Mouse (Mus musculus) kidney, adult 2 months (tissue): Measurements from ENCODE around the gene Caskin2. TPM values are rescaled to one million over a fixed set of nuclear protein-coding genes. Genes with fewer than 3 reads are reported as not detected.
A peak's percentile ranks its signal among the peaks of the same experiment; 100 is the strongest.
"Not testable (repeated sequence)": the region's sequence is repeated elsewhere in the genome, so short reads cannot be mapped to it uniquely, and the experiment has no call there.

Experiments
- DNase-seq: peaks from one replicate; pipeline ENCODE4 v3.0.0; 2021
- H3K27ac ChIP-seq: fragments of 200-500 bp; 2 replicates; pipeline ENCODE4 v1.5.1; 2012; ENCODE audit warnings: low read depth, low read length, control low read depth, inconsistent platforms; ENCODE audit not compliant: insufficient read depth
- H3K27me3 ChIP-seq: fragments of 200-500 bp; replicated peaks from 2 replicates; pipeline ENCODE4 v1.6.1; 2012; ENCODE audit warnings: mild to moderate bottlenecking, moderate library complexity, low read length, inconsistent platforms; ENCODE audit not compliant: control insufficient read depth, insufficient read depth
- H3K36me3 ChIP-seq: fragments of 200-500 bp; 2 replicates; pipeline ENCODE4 v1.6.1; 2012; ENCODE audit warnings: mild to moderate bottlenecking, moderate library complexity, low read length, inconsistent platforms; ENCODE audit not compliant: control insufficient read depth, insufficient read depth
- H3K4me1 ChIP-seq: fragments of 200-500 bp; 2 replicates; pipeline ENCODE4 v1.6.1; 2011; ENCODE audit warnings: low read length; ENCODE audit not compliant: control insufficient read depth, insufficient read depth
- H3K4me3 ChIP-seq: fragments of 200-500 bp; 2 replicates; pipeline ENCODE4 v1.5.1; 2011; ENCODE audit warnings: mild to moderate bottlenecking, low read depth, low read length, control low read depth; ENCODE audit not compliant: insufficient read depth
- CTCF ChIP-seq: fragments of 200-500 bp; conservative IDR thresholded peaks from 2 replicates; pipeline ENCODE4 v1.5.1; 2011; ENCODE audit warnings: low read depth, mild to moderate bottlenecking, control low read depth, low read length, moderate library complexity, mixed read lengths; ENCODE audit not compliant: insufficient read depth, insufficient read length
- POLR2A ChIP-seq: fragments of 200-500 bp; IDR thresholded peaks from one replicate; pipeline ENCODE4 v1.6.1; 2011; ENCODE audit warnings: low read depth, low read length, control low read depth
- WGBS: fragments of 180-500 bp; shearing (Covaris S2); methylation state at CpG from one replicate; pipeline ENCODE4 v1.1.7; 2018; 5-methylcytosine and 5-hydroxymethylcytosine counted together
- polyA plus RNA-seq: library from polyadenylated mRNA; depleted of rRNA; stranded (reverse); fragments of >200 nt; gene quantifications from 2 replicates; pipeline ENCODE4 v1.2.3, GENCODE M21; 2012; rRNA removed

The Caskin2 gene
- polyA plus RNA-seq = 36.9 and 46.7 TPM in 2 replicates

GRCm38 (mm10) chr11:115813507-115814296 lies at the start of gene Caskin2:
Gene Caskin2 (minus strand): TSS chr11:115813639.
- Histone ChIP-seq H3K36me3 (peaks cover 1% of the 10 kb centered on the region; the same call in 1 of the 2 replicates), H3K27me3 (no peaks in the 10 kb centered on the region), H3K27ac (peak within 1 kb of the TSS; percentile 88), H3K4me1 (peaks cover 30% of the 10 kb centered on the region; the same call in 1 of the 2 replicates), H3K4me3 (peak within 1 kb of the TSS; percentile 87)
- WGBS = under 1% methylated on average over 42 of the region's 44 CpGs
- peak; percentile 99 for DNase-seq
- TF ChIP-seq POLR2A (peak; percentile 86), CTCF (peak; percentile 95)

- Histone ChIP-seq H3K4me1 (no peaks in the 10 kb centered on the region), H3K4me3 (peak overlapping the region; percentile 40; the same call in 1 of the 2 replicates), H3K36me3 (peaks cover 2% of the 10 kb centered on the region; the same call in 1 of the 2 replicates), H3K27ac (no peak overlapping the region), H3K27me3 (no peaks in the 10 kb centered on the region)
- 3% methylated on average over 75 of the region's 75 CpGs for WGBS
- peak; percentile 90 for DNase-seq
- TF ChIP-seq CTCF (peak; percentile 79), POLR2A (no peak)
Observed at GRCm38 (mm10) chr11:115859143-115859945, 45.9 kb upstream of the Caskin2 start.

GRCm38 (mm10) chr11:115858354-115858753 lies 44.9 kb upstream of the Caskin2 start, which contains the start of gene Myo15b:
Gene Myo15b (plus strand): TSS chr11:115858406.
- Histone ChIP-seq H3K4me1 (no peaks in the 10 kb centered on the region), H3K27ac (no peak within 1 kb of the TSS), H3K36me3 (peaks cover 2% of the 10 kb centered on the region; the same call in 1 of the 2 replicates), H3K4me3 (peak within 1 kb of the TSS; percentile 40; the same call in 1 of the 2 replicates), H3K27me3 (no peaks in the 10 kb centered on the region)
- TF ChIP-seq POLR2A (no peak), CTCF (no peak)
- DNase-seq = no peak
- WGBS = 26% methylated on average over 27 of the region's 27 CpGs

- Histone ChIP-seq H3K4me1 (no peaks in the 10 kb centered on the region), H3K27ac (no peak overlapping the region), H3K27me3 (no peaks in the 10 kb centered on the region), H3K36me3 (peaks cover 4% of the 10 kb centered on the region; the same call in 1 of the 2 replicates), H3K4me3 (no peak overlapping the region)
- 48% methylated on average over 13 of the region's 13 CpGs for WGBS
- no peak for TF ChIP-seq CTCF
- TF ChIP-seq POLR2A = no peak
- DNase-seq = peak; percentile 75
Observed at GRCm38 (mm10) chr11:115857936-115858335, 44.5 kb upstream of the Caskin2 start.

- not testable (repeated sequence) for H3K27me3 ChIP-seq, H3K27ac ChIP-seq
- WGBS = 94% methylated on average over 4 of the region's 4 CpGs
Observed at GRCm38 (mm10) chr11:115857146-115857545, 43.7 kb upstream of the Caskin2 start.

GRCm38 (mm10) chr11:115854674-115855073 lies 41.2 kb upstream of the Caskin2 start:
- 84% methylated on average over 6 of the region's 6 CpGs for WGBS
- Histone ChIP-seq H3K27ac (no peak overlapping the region), H3K36me3 (peaks cover 8% of the 10 kb centered on the region), H3K4me1 (no peaks in the 10 kb centered on the region), H3K4me3 (no peak overlapping the region), H3K27me3 (no peaks in the 10 kb centered on the region)
- no peak for DNase-seq
- TF ChIP-seq CTCF = no peak
- no peak for TF ChIP-seq POLR2A

More at GRCm38 (mm10) chr11:115857146-115857545, 43.7 kb upstream of the Caskin2 start:
- not testable (repeated sequence) for H3K4me1 ChIP-seq, H3K4me3 ChIP-seq, DNase-seq, H3K36me3 ChIP-seq

GRCm38 (mm10) chr11:115845819-115846218 lies 32.4 kb upstream of the Caskin2 start:
- WGBS = 99% methylated on average over 2 of the region's 2 CpGs
- Histone ChIP-seq H3K27me3 (no peaks in the 10 kb centered on the region), H3K4me3 (no peak overlapping the region), H3K27ac (no peak overlapping the region), H3K4me1 (peaks cover 31% of the 10 kb centered on the region), H3K36me3 (peaks cover 9% of the 10 kb centered on the region)
- no peak for DNase-seq
- TF ChIP-seq POLR2A (no peak), CTCF (no peak)
